Mouse (Mus musculus): ENCODE data around the gene Camkmt.

The Camkmt gene

DNA sequence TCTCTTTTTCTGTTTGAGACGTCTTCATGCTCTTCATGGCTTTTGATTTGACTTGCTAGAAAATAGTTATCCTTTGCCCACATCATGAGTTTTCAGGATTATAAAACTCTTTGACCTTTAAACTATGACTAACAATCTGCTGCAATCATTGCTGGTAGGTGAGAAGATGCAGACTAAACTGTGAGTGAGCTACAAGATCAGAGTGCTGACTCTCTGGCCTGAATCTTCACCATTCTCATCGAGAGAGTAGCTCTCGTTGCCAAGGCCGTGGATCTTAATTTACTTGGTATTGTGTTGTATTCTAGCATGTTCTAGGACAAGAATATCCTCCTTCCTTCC, 72.9 kb downstream of the Camkmt start:
- DNase-seq (ENCODE audit: extremely low read depth, insufficient read length, low spot score) = no peak

- DNase-seq (ENCODE audit: extremely low read depth, insufficient read length, low spot score) = no peak
Observed at GRCm38 (mm10) chr17:85168761-85169160, 78.4 kb downstream of the Camkmt start.

- no peak for DNase-seq (ENCODE audit: extremely low read depth, insufficient read length, low spot score)
Observed at GRCm38 (mm10) chr17:85170541-85171255, 80.3 kb downstream of the Camkmt start.

DNA sequence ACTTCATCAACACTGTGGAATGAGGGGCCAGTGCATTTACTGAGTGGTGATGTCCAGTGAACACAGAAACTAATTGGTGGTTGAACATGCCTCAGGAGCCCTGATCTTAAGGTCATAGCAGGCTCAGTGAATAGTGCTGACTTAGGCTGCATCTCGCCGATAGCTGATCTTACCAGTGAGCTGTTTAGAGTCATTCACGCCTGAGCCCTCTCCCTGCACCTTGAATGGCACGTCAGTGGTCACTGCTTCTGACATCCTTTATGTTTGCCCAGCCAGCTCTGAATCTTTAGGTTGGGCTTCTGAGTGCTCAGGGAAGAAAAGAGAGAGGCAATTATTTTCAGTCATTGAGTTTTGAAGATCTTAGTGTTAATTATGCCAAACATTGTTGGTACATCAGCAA, 81.6 kb downstream of the Camkmt start:
- DNase-seq (ENCODE audit: extremely low read depth, insufficient read length, low spot score) = no peak

DNA sequence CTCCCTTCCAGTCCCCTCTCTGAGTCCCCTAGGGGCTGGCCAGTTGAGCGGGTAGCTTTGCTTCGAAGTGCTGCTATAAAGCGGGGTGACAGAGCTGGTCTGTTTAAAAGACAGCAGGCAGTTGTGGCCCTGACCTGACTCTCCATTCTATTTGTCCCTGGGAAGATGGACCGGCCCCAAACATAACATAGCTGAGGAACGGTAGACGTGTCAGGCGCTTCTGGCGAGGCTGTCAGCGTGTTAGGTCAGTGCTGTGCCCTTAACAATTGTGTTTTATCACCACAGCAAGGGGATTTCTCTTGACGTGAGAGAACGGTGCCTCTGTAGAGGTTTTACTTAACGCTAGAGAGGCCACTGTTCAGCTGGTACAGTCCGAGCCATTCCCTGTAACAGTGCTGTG, 86.9 kb downstream of the Camkmt start:
- no peak for DNase-seq (ENCODE audit: extremely low read depth, insufficient read length, low spot score)

DNA sequence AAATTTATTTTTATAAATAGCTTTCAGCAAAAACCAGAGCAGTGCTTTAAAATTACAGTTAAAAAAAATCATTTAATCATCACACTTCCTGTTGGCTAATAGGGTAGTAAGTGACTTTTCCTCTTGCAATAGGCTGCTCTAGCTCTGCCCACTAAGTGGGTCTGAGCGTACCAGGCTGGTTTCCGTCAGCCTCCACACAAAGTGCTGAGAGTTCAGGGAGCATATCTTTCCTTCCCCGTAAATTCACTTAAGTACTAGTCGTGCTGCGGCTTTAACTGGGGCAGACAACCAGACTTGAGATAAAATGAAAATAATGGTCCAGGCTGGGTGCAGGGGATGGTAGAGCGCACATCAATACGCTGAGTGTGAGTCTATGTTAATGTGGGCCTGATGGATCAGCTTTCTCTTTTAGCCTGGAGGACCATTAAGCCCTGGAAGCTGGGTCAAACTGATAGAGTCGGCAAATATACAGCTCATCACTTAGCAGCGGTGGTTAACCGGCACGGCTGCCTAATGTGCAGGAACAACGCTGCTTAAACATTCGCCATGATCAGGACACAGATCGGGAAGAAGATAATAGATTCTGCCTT, 90.2 kb downstream of the Camkmt start:
- DNase-seq (ENCODE audit: extremely low read depth, insufficient read length, low spot score) = no peak

DNA sequence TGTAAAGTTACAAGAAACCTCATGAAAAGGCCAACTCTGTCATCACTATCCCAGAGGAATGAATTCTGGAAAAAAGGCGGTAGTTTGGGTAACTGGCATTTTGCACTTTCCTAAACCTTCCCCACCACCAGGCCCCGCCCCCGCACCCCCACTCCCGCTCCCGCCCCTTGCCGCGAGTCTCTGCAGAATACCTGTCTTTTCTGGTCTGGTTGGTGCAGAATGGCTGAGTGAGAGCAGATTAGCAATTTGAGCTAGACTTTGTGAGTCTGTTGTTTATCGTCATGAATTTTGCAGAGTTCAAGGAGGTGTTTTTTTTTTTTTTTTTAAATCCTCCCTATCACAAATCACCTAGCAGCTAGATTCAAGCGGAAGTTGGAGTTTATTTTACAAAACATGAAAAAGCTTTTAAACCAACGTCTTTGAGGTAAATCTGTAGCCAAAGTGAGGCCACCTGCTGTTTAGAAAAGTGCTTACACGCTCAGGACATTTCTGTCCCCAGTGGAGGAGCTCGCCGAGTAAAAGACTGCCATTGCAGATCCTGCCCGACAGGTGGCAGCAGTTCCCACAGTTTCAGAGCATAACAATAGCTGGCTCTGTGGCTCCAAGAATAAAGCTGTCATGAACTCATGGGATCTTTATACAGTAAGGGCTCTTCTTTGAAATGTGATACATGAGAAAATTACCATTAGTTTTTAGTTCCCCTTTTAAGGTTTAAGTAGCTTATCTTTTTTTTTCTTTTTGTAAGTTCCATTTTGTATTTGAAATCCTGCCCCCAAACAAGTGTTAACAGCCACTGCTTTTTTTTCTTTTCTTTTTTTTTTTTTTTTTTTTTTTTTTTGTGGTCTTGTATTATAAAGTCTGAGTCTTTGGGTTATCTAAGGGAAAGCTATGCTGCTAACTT, 99.1 kb downstream of the Camkmt start:
- DNase-seq (ENCODE audit: extremely low read depth, insufficient read length, low spot score) = peak; percentile 62

DNA sequence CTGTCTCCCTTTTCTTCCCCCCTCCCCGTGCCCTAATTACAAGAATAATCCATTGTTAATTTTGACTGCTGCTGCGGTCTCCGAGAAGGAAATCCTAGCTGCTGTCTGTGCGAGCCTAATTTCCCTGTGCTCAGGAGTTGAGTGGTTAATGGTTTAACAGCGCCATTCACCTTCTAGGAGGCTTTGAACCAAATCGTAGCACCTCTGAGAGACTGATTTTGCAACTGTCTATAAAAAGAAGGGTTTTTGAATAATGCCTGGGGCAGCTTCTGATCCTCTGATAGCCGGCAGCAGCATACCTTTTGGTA, 99.7 kb downstream of the Camkmt start:
- no peak for DNase-seq (ENCODE audit: extremely low read depth, insufficient read length, low spot score)

GRCm38 (mm10) chr17:85193294-85193693, 102.9 kb downstream of the Camkmt start:
- no peak for DNase-seq (ENCODE audit: extremely low read depth, insufficient read length, low spot score)

DNA sequence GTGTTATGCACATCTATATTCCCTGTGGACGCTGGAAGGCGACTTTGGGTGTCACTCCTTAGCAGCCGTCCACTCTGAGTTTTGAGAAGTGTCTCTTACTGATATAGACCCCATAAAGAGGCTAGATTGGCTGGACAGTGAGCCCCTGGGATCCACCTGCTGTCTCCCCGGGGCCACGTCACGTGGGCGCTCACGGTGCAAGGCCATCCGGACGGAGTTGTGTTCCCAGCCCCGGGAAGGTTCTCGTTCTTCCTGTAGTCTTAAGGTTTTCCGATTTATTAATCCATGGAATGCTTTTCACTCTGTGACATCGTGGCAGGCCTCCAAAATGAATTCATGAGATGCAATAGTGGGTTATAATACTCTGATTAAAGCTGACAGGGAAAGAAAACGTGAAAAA, 108.4 kb downstream of the Camkmt start:
- DNase-seq (ENCODE audit: extremely low read depth, insufficient read length, low spot score) = no peak

DNA sequence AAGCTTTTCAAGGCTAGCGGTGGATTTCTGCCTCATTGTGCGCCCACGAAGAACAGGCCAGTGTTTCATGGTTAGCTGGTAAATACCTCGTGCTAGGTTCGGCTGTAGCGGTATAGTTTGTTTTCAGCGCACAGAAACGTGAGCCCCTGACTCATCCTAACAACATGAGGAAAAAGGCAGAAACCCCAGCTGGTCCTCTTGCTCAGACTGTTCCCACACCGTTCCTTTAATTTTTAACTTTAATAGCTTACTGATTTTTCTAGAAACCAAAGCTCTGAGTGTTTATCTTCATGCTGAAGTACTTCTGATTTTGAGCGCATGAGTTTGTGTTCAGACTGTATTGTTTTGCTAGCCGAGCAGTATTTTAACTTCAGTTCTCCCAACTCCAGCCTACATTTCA, 109.0 kb downstream of the Camkmt start:
- DNase-seq (ENCODE audit: extremely low read depth, insufficient read length, low spot score) = no peak

DNA sequence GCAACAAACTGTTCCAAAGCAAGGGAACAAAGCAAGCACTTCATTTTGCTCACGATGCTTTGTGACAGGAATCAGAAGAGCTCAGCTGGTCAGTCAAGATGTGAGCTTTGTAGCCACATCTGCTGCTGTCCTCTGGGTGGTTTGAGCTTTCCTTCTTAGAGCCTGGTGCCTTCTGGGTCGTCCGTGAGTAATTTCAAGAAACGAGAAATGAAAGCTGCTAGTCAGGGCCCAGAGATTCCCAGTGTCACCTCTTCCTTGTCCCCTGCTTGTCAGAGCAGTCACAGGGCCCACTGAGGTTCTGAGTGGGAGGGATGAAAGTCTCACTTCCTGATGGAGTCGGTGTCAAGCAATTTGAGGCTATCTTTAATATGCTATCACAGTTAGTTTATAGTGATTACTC, 127.7 kb downstream of the Camkmt start:
- no peak for DNase-seq (ENCODE audit: extremely low read depth, insufficient read length, low spot score)

GRCm38 (mm10) chr17:85242109-85242508, 151.8 kb downstream of the Camkmt start:
- no peak for DNase-seq (ENCODE audit: extremely low read depth, insufficient read length, low spot score)

DNA sequence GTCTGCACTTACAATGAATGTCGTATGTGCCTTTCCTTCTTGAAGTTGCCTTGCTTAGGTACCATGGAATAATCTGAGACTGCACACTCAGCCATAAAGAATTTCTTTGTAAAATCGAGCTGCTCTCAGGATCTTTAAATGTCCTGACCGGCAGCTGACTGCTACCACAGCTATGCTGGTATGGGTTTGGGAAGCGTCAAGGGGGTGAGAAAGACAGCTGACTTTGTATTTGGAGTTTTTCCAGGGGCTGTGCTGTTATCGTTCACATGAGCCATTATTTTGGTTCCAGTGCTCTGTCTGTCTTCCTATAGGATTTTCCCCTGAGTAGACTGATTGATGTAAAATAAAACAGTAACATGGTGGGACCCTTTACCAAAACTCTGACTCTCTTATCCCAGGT, 158.6 kb downstream of the Camkmt start:
- DNase-seq (ENCODE audit: extremely low read depth, insufficient read length, low spot score) = no peak

- DNase-seq (ENCODE audit: extremely low read depth, insufficient read length, low spot score) = no peak
Observed at GRCm38 (mm10) chr17:85249744-85250143, 159.4 kb downstream of the Camkmt start.

DNA sequence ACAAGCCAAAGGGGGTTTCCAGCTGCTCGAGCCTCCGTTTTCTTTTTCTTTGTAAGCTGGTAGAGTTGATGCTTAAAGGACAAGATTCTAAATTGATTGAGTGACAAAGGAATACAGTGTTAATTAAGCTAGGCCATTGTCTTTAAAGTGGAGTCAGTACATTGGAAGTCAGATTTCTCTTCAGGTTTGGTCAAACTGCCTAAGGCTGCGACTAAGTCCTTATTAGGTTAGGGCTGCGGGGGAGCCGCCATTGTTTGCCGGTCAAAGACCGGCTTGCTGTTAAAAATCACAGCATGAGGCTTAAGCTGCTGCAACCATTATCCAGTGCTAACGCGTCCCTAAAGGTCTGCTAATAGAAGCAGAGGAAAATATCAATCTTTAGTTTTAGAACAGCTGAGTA, 166.6 kb downstream of the Camkmt start:
- no peak for DNase-seq (ENCODE audit: extremely low read depth, insufficient read length, low spot score)

GRCm38 (mm10) chr17:85257348-85257747, 167.0 kb downstream of the Camkmt start:
- no peak for DNase-seq (ENCODE audit: extremely low read depth, insufficient read length, low spot score)

GRCm38 (mm10) chr17:85258703-85259341, 168.5 kb downstream of the Camkmt start:
- no peak for DNase-seq (ENCODE audit: extremely low read depth, insufficient read length, low spot score)

DNA sequence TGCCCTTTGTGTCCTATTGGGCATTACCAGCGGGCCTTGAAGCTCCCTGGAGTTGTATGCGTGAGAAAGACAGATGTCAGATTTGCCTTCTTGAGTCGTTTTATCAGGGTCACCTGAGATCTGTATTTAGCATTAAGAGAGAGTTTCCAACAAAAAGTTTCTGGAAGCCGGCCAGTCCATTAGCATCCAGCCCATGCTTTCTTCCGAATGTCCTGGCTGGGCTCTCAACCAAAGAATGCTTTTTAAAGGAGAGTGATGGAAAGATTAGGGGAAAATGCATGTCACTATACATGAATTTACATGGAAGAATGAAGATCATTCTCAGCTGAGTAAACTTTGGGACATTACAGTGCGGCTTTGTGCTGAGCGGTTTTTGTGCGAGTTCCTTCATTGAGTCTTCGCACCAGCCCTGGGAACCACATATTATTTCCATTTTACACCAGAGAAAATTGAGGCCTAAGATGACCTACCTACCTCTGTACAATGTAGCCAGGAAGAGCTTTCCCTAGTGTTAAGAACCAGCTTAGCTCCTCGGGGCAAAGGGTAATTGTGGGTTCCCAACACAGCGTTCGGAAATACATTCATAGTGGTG, 176.6 kb downstream of the Camkmt start:
- DNase-seq (ENCODE audit: extremely low read depth, insufficient read length, low spot score) = no peak

DNA sequence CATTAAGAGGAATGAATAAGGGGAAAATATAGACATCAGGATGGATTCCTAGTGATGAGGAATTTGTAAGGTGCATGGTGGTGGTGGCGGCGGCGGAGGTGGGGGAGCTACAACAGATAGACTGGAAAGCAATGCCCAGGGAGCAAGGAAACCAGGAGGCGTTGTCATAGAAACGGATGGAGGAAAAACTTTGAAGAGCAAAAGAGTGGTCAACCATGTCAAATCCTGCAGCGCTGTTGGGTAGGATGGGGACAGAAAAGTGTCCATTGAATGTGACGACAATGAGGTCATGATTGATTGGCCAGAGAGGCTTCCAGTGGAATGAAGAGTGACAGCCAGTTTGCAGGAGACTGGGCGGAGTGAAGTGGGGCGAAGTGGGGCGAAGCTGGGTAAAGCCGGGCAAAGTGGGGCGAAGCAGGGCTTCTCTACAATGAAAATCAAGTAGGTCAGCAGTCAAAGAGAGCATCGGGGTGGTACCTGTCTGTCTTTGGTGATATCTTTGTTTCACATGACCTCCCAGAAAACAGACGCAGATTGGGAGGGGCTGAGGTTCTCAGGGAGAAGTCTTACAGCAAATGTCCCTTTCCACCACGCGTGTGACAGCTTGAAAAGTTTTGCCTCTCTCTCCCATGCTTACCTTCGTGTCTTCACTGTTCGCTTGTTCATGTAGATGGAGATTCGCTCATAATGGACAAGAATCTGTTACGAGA, 181.3 kb downstream of the Camkmt start:
- DNase-seq (ENCODE audit: extremely low read depth, insufficient read length, low spot score) = no peak

DNA sequence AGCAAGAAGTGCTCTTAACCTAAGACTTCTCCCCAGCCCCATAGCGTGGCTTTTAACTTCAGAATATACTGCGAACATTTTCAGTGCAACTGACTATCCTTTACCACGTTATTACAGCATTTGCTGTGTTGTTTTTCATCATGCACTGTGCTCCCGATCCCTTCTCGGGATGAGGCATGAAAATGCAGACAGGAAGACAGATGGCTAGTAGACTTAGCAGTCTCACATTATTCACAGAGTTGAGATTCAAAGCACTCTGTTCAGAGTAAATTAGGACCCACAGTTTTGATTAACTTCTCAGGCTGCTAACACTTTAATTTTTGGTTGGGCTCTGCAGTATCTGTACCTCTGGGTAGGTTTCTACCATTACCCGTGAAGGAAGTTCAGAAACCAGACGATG, 189.4 kb downstream of the Camkmt start:
- DNase-seq (ENCODE audit: extremely low read depth, insufficient read length, low spot score) = no peak
